ENCODE assay signal across 8 mouse cellular contexts in the genomic region with DNA sequence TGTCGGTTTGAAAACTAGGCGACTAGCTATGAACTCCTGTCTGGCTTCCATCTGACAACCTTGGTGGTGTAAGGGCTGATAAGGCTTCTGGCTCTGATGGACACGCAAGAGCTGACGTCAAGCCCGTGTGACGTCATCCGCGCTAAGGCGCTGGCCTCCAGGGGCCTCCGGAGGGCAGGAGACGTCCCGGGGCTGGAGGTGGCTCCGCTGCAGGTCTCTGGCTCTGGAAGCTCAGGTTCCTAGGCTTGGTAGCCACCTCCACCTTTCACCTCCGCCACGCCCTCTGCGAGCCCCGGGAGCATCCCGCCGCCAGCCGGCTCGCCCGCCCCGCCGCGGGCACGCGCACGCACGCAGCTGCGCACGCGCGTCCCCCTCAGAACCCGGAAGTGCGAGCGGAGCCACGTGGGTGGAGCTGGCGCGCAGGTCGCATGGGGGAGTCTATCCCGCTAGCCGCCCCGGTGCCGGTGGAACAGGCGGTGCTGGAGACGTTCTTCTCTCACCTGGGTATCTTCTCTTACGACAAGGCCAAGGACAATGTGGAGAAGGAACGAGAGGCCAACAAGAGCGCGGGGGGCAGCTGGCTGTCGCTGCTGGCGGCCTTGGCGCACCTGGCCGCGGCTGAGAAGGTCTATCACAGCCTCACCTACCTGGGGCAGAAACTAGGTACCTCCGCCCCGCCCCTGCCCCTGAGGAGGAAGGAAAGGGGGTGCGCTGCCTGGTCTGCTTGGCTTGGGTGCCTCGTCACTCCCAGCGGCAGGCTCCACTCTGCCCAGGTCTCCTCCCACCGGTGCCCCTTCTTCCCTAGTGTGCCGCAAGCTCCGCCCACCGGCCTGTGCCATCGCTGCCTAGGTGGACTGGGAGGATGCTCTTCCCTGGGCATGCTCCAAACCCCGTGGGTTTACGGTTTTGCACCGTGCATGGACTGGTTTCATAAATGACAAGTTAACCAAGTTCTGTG. TPM values are rescaled to one million over a fixed set of nuclear protein-coding genes. Genes with fewer than 3 reads are reported as not detected.
DNase-seq lines count a peak whose midpoint lies in the region; ATAC-seq and TF ChIP-seq lines count a peak whose summit lies in the region.

A gene (plus strand): TSS at position 390 of the 958 bp plus-strand sequence.

- no peak for TF ChIP-seq RAD21 in CH12.LX (IDR thresholded peaks at IDR 0.05; ENCODE audit: low read depth, low read length)

- peaks cover 0 to 26% of the 10 kb centered on the region in 2 experiments; a peak in 2 of 4 replicates for H3K4me1 ChIP-seq in CH12.LX (ENCODE audit: control insufficient read depth in 1 of 2, insufficient read depth in 2 of 2)
- peaks cover 12% of the 10 kb centered on the region for H3K4me1 ChIP-seq in forebrain, embryonic 12.5 days
- peaks cover 8% of the 10 kb centered on the region; the same call in 1 of the 2 replicates for H3K4me1 ChIP-seq in liver, postnatal 0 days (ENCODE audit: insufficient read depth)
- H3K4me1 ChIP-seq in neural tube, embryonic 14.5 days (ENCODE audit: control insufficient read depth, insufficient read depth, low read length), result no peaks in the 10 kb centered on the region

- WGBS in forebrain, embryonic 12.5 days, result under 1% methylated on average over 64 of the region's 68 CpGs
- under 1% methylated on average over 68 of the region's 68 CpGs for WGBS in large intestine, adult 2 months
- under 1% methylated on average over 56 of the region's 68 CpGs for WGBS in liver, postnatal 0 days (ENCODE audit: insufficient replicate concordance)
- under 1% methylated on average over 67 of the region's 68 CpGs for WGBS in neural tube, embryonic 14.5 days

- TF ChIP-seq CTCF in CH12.LX (conservative IDR thresholded peaks at IDR 0.05 in 1 of 2, IDR thresholded peaks at IDR 0.05 in 1 of 2; ENCODE audit: low read depth in 2 of 2, low read length in 2 of 2), result no peak
- TF ChIP-seq CTCF in liver, postnatal 0 days (IDR thresholded peaks at IDR 0.05; ENCODE audit: low read depth), result no peak

- intact Hi-C loops in heart, postnatal 10 days (cut with DNase I), result loop anchor here (5.0 kb wide), 1 partner anchor 113 kb away; a partner anchor contains a TSS

- peaks cover 7% of the 10 kb centered on the region for H3K79me2 ChIP-seq in CH12.LX (replicated peaks; ENCODE audit: control insufficient read depth, extremely low read depth, insufficient read depth, poor library complexity, severe bottlenecking)

- TF ChIP-seq EP300 in CH12.LX (IDR thresholded peaks at IDR 0.05; ENCODE audit: low read length), result no peak
- no peak for TF ChIP-seq EP300 in liver, postnatal 0 days (IDR thresholded peaks at IDR 0.05; ENCODE audit: low read depth)

- TF ChIP-seq POLR2A in CH12.LX (IDR thresholded peaks at IDR 0.05; ENCODE audit: low read depth, low read length), result peak; percentile 93

- peak; percentile 79 for DNase-seq in CH12.LX (ENCODE audit: extremely low read depth)
- peak; percentile 71 for DNase-seq in c-Kit-positive CD71-positive TER-119-negative erythroid progenitor cells, embryonic 14.5 days (ENCODE audit: low read depth)
- peak; percentile 89 to 90 for DNase-seq in heart, postnatal 10 days
- peak; percentile 54 for DNase-seq in large intestine, adult 2 months (ENCODE audit: low read depth, low spot score)
- DNase-seq in liver, postnatal 0 days, result peak; percentile 94
- DNase-seq in testis, postnatal 10 days (ENCODE audit: low spot score), result peak; percentile 93

- no peaks in the 10 kb centered on the region for H3K27me3 ChIP-seq in CH12.LX (replicated peaks)
- H3K27me3 ChIP-seq in forebrain, embryonic 12.5 days, result 0 out of 2 replicates have a peak, but pooled peaks cover 4% of the 10 kb centered on the region
- no peaks in the 10 kb centered on the region for H3K27me3 ChIP-seq in liver, postnatal 0 days (ENCODE audit: insufficient read depth, low read length)
- H3K27me3 ChIP-seq in neural tube, embryonic 14.5 days (ENCODE audit: control insufficient read depth, insufficient read depth, low read length), result no peaks in the 10 kb centered on the region

- dilution Hi-C loops in CH12.LX (cut with MboI; ENCODE audit: extremely low pct_ligation_motif_present, extremely low pct_unique_long_range_greater_than_20kb, low sequenced_read_pairs), result no loop called here

- no peak within 1 kb of the TSS for H3K27ac ChIP-seq in CH12.LX (ENCODE audit: insufficient read depth, low read depth)
- peak within 1 kb of the TSS; percentile 33; the same call in 1 of the 2 replicates for H3K27ac ChIP-seq in forebrain, embryonic 12.5 days
- peak within 1 kb of the TSS; percentile 55 for H3K27ac ChIP-seq in liver, postnatal 0 days (ENCODE audit: low read depth)
- peak within 1 kb of the TSS; percentile 82 for H3K27ac ChIP-seq in neural tube, embryonic 14.5 days (ENCODE audit: low read depth, low read length)

- peaks cover 4% of the 10 kb centered on the region for H3K9me3 ChIP-seq in CH12.LX (replicated peaks; ENCODE audit: low read length)
- no peaks in the 10 kb centered on the region for H3K9me3 ChIP-seq in forebrain, embryonic 12.5 days
- H3K9me3 ChIP-seq in liver, postnatal 0 days (ENCODE audit: low read length), result peaks cover 1% of the 10 kb centered on the region; the same call in 1 of the 2 replicates
- no peaks in the 10 kb centered on the region for H3K9me3 ChIP-seq in neural tube, embryonic 14.5 days (ENCODE audit: control insufficient read depth, low read length)

- H3K4me3 ChIP-seq in CH12.LX (replicated peaks in 1 of 3; ENCODE audit: low read depth in 2 of 3, low read length in 2 of 3, poor library complexity in 1 of 3), result peak within 1 kb of the TSS; percentile 80 to 94 (median 89)
- peak within 1 kb of the TSS; percentile 80 for H3K4me3 ChIP-seq in forebrain, embryonic 12.5 days (replicated peaks)
- H3K4me3 ChIP-seq in liver, postnatal 0 days (ENCODE audit: low read depth, low read length), result peak within 1 kb of the TSS; percentile 87
- H3K4me3 ChIP-seq in neural tube, embryonic 14.5 days (ENCODE audit: low read depth, low read length), result peak within 1 kb of the TSS; percentile 79

- ATAC-seq in forebrain, embryonic 12.5 days (ENCODE audit: low FRiP score), result peak; percentile 92
- peak; percentile 98 for ATAC-seq in liver, postnatal 0 days
- peak; percentile 93 for ATAC-seq in neural tube, embryonic 14.5 days (ENCODE audit: low read depth)

- H3K36me3 ChIP-seq in CH12.LX (replicated peaks in 1 of 2; ENCODE audit: control insufficient read depth in 1 of 2, insufficient read depth in 1 of 2, low read length in 1 of 2), result peaks cover 3 to 18% of the 10 kb centered on the region in 2 experiments
- no peaks in the 10 kb centered on the region for H3K36me3 ChIP-seq in forebrain, embryonic 12.5 days (replicated peaks)
- 0 out of 2 replicates have a peak, but pooled peaks cover 1% of the 10 kb centered on the region for H3K36me3 ChIP-seq in liver, postnatal 0 days (replicated peaks; ENCODE audit: insufficient read depth, low read length)
- H3K36me3 ChIP-seq in neural tube, embryonic 14.5 days (ENCODE audit: control insufficient read depth, insufficient read depth, low read length), result no peaks in the 10 kb centered on the region

- in situ Hi-C loops in CH12.LX (cut with MboI; ENCODE audit: low pct_ligation_motif_present, low pct_unique_long_range_greater_than_20kb, low sequenced_read_pairs), result no loop called here

- peak within 1 kb of the TSS; percentile 70 for H3K4me2 ChIP-seq in CH12.LX (ENCODE audit: insufficient read depth, low read depth, poor library complexity, severe bottlenecking)
- H3K4me2 ChIP-seq in forebrain, embryonic 12.5 days, result peak within 1 kb of the TSS; percentile 94
- H3K4me2 ChIP-seq in liver, postnatal 0 days (ENCODE audit: low read depth, low read length), result peak within 1 kb of the TSS; percentile 89
- H3K4me2 ChIP-seq in neural tube, embryonic 14.5 days (ENCODE audit: low read depth, low read length), result peak within 1 kb of the TSS; percentile 90

- peak within 1 kb of the TSS; percentile 47 for H3K9ac ChIP-seq in CH12.LX (ENCODE audit: insufficient read depth, low read depth)
- peak within 1 kb of the TSS; percentile 71 for H3K9ac ChIP-seq in forebrain, embryonic 12.5 days
- peak within 1 kb of the TSS; percentile 88 for H3K9ac ChIP-seq in liver, postnatal 0 days (replicated peaks)
- peak within 1 kb of the TSS; percentile 68 for H3K9ac ChIP-seq in neural tube, embryonic 14.5 days (replicated peaks; ENCODE audit: low read depth, low read length)

TF ChIP-seq in CH12.LX, 34 proteins besides CTCF, POLR2A, EP300 and RAD21 (continues in another document):
- TF ChIP-seq SIN3A (IDR thresholded peaks at IDR 0.05; ENCODE audit: low read length) (peak; percentile 96), ZMIZ1 (IDR thresholded peaks at IDR 0.05; ENCODE audit: low read depth, low read length) (peak; percentile 59), USF1 (IDR thresholded peaks at IDR 0.05; ENCODE audit: low read depth, low read length) (peak; percentile 79), HCFC1 (IDR thresholded peaks at IDR 0.05; ENCODE audit: low read depth, low read length) (peak; percentile 57), IRF4 (IDR thresholded peaks at IDR 0.05; ENCODE audit: low read depth, low read length) (peak; percentile 43; the same call in 1 of the 2 replicates), TBP (conservative IDR thresholded peaks at IDR 0.05; ENCODE audit: low read depth, low read length) (0 out of 2 replicates have a peak, but pooled peaks have one; percentile 7), KAT2A (IDR thresholded peaks at IDR 0.05; ENCODE audit: insufficient replicate concordance, low read length) (no peak), MAX (IDR thresholded peaks at IDR 0.05; ENCODE audit: low read length) (peak; percentile 98), ZNF384 (IDR thresholded peaks at IDR 0.05; ENCODE audit: low read depth, low read length) (no peak), ZKSCAN1 (IDR thresholded peaks at IDR 0.05; ENCODE audit: borderline replicate concordance, low read depth, low read length) (no peak), MEF2A (IDR thresholded peaks at IDR 0.05; ENCODE audit: borderline replicate concordance, low read depth, low read length) (peak; percentile 24), TCF12 (IDR thresholded peaks at IDR 0.05; ENCODE audit: low read depth, low read length) (peak; percentile 63; the same call in 1 of the 2 replicates), CHD1 (IDR thresholded peaks at IDR 0.05; ENCODE audit: low read depth, low read length) (no peak), NRF1 (IDR thresholded peaks at IDR 0.05; ENCODE audit: low read depth, low read length) (peak; percentile 90), BHLHE40 (IDR thresholded peaks at IDR 0.05; ENCODE audit: low read depth, low read length) (peak; percentile 70; the same call in 1 of the 2 replicates)

RNA-seq across cellular contexts. Expression of the gene that starts here (rescaled TPM):
- total RNA-seq in CH12.LX (2012; rRNA removed) (4.0 and 5.9 TPM in 2 replicates), CH12.LX (2014; rRNA removed) (1.9 and 2.2 TPM in 2 replicates)
- 9.2 and 11.9 TPM in 2 replicates for polyA plus RNA-seq in CH12.LX (2012; ENCODE audit: insufficient read length, low read depth)
- polyA plus RNA-seq in forebrain, embryonic 12.5 days (2016; fragmentation: Nextera tagmentation; extraction: Ambion mirVana), result 2.5 and 3.0 TPM in 2 replicates
- 1 to 10 TPM; 2.5 to 2.7 TPM for total RNA-seq in heart, postnatal 10 days (2021)
- polyA plus RNA-seq in large intestine, adult 2 months (2012; rRNA removed), result 4.0 and 5.2 TPM in 2 replicates
- polyA plus RNA-seq in liver, postnatal 0 days (2015; fragmentation: Nextera tagmentation; extraction: Ambion mirVana), result 1.6 and 1.9 TPM in 2 replicates
- polyA plus RNA-seq in neural tube, embryonic 14.5 days (2014; fragmentation: Nextera tagmentation; extraction: Ambion mirVana), result 2.2 and 3.0 TPM in 2 replicates
